Mouse (Mus musculus): ENCODE data around the gene Pum1.

The Pum1 gene

GRCm38 (mm10) chr4:130790180-130790579 is 127.1 kb downstream of the Pum1 start:
- DNase-seq (ENCODE audit: low read depth, low spot score), result peak; percentile 71

DNA sequence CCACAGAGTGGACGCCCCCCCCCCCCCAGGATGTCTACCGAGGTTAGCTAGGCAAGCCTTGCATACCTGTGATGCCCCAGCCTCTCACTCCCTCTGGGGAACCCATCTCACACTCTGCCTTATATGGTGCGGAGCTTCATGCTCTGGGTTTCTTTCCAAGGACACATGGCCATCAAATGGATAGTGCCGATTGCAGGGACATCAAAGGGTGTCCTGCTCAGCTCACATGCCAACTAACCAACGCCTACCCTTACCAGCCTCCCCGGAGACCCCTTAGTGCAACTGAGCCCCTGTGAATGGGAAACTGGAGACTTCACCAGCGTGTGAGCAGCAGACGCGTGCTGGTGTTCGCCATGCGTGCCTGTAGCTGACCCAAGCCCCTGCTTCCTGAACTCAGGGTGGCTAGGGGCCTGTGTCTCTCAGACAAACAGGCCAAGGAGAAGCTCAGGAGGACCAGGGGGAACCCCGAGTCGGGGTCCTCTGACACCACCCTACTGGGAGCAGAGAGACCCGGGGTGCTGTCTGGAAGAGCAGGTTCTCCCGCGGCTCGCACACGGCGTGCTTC is 128.8 kb downstream of the Pum1 start:
- no peak for DNase-seq (ENCODE audit: low read depth, low spot score)

- DNase-seq (ENCODE audit: low read depth, low spot score), result no peak
These were observed 129.5 kb downstream of the Pum1 start, which contains the start of gene Sdc3 for GRCm38 (mm10) chr4:130792376-130793179. Gene Sdc3 (plus strand): TSS chr4:130792537.

DNA sequence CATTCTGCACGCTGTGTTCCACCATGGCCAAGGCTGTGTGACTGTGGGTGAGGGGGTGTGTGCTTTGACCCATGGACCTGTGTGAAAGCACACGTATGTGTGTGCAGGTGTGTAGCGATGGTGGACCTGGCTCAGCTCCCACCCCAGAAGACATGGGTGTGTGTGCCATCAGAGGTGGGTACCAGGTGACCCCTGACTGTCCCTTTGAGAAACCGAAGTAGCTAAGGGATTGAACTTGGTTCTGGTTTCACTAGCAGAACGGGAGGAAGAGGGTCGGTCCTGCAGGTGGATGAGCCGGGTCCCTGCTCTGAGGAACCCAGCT is 130.0 kb downstream of the Pum1 start:
- DNase-seq (ENCODE audit: low read depth, low spot score), result no peak

- DNase-seq (ENCODE audit: low read depth, low spot score), result no peak
These were observed 131.7 kb downstream of the Pum1 start for GRCm38 (mm10) chr4:130794771-130795170.

- no peak for DNase-seq (ENCODE audit: low read depth, low spot score)
These were observed 132.8 kb downstream of the Pum1 start for GRCm38 (mm10) chr4:130795970-130796369.

DNA sequence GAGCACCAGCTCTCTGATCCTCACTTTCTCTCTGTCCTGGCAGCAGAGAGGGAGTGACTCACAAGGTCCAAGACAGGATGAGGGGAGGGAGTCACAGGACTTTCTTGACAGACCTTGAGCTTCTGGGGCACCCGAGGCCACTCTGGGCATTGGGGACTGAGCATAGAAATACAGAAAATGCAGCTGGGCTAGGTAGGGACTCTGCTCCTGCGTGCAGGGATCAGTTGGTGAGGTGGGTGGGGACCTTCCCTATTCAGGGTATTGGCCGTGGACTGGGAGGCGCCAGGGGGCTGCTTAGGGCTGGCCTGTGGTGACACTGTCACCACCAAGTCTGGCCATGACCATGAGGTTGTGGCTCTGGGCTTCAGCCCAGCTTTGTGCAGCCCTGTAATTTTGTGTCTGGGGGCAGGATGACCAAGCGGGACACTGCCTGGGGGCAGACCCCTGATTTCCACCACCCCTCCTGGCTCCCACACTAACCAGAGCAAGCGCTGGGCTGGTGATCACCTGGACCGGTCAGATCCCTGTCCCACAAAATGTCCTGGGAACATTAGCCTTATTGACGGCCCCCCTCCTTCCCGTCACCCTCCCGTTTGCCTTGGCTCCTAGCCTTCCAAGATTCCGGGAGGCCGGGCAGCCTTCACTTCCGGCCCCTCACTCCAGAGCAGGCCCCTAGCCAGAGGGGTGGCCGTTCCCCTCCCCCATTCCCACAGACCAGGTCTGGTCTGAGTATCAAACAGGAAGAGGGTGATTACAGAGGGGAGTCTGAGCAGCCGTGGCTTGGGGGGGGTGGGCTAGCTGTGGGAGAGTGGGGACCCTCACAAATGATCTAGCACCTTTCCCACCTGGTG is 134.3 kb downstream of the Pum1 start:
- DNase-seq (ENCODE audit: low read depth, low spot score), result no peak

- DNase-seq (ENCODE audit: low read depth, low spot score), result no peak
These were observed 135.3 kb downstream of the Pum1 start for GRCm38 (mm10) chr4:130798416-130798815.

DNA sequence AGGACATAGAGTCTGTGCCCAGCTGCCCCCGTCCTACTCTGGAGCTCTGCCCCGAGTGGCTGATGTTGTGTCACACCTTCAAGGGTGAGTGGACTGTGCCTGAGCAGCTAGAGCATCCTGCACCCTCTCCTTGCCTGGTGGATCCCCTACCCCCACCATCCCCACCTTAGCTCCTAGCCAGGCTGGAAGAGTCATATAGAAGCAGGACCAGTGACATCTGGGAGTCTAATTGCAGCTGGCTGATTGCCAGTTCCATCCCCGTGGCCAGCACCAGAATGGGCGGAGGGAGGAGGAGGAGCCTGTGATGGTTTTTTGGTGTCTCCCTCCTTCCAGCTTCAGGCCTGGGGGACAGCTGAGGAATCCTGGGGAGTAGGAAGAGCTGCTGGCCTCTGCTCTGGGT is 136.0 kb downstream of the Pum1 start:
- DNase-seq (ENCODE audit: low read depth, low spot score), result no peak

DNA sequence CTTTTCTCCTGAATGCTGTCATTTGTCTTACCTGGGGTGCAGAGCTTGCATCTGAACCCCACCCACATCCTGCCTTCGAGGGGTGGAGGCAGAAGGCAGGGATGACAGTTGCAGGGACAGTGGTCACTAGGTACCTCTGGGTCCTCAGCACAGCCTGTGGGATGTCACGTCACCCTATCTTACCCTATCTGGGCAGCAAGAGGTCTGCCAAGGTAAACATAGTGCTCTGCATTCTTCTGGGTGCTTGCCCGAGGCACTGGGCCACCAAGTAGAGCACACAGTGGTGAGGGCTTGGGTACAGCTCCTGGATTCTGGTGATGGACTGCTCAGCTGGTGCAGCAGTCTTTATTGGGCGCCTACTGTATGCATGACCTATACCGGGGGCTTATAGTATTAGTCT is 136.5 kb downstream of the Pum1 start:
- no peak for DNase-seq (ENCODE audit: low read depth, low spot score)

GRCm38 (mm10) chr4:130800147-130800546 is 137.0 kb downstream of the Pum1 start:
- DNase-seq (ENCODE audit: low read depth, low spot score), result no peak

- no peak for DNase-seq (ENCODE audit: low read depth, low spot score)
These were observed 138.1 kb downstream of the Pum1 start for GRCm38 (mm10) chr4:130801198-130801597.

- DNase-seq (ENCODE audit: low read depth, low spot score), result peak; percentile 79
These were observed 138.7 kb downstream of the Pum1 start for GRCm38 (mm10) chr4:130801624-130802329.

GRCm38 (mm10) chr4:130803591-130803990 is 140.5 kb downstream of the Pum1 start:
- DNase-seq (ENCODE audit: low read depth, low spot score), result no peak

DNA sequence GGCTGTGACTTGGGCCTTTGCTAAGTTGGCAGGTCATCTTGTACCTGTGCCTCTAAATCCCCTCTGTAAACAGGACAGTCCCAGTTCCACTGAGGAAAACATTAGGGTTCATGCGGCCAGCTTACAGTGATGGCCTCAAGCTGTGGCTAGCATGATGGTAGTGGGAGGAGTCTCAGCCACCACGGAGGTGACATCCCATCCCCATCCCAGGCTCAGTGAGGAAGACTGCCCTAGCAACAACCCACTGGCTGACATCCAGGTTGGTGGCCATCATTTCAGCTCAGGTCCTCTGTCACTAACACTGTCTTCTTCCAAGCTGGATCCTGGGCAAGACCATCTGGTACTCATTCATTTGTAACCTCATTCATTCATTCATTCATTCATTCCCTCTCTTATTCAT is 141.2 kb downstream of the Pum1 start:
- no peak for DNase-seq (ENCODE audit: low read depth, low spot score)

- DNase-seq (ENCODE audit: low read depth, low spot score), result no peak
These were observed 141.7 kb downstream of the Pum1 start for GRCm38 (mm10) chr4:130804771-130805361.

- DNase-seq (ENCODE audit: low read depth, low spot score), result no peak
These were observed 142.6 kb downstream of the Pum1 start for GRCm38 (mm10) chr4:130805746-130806145.

DNA sequence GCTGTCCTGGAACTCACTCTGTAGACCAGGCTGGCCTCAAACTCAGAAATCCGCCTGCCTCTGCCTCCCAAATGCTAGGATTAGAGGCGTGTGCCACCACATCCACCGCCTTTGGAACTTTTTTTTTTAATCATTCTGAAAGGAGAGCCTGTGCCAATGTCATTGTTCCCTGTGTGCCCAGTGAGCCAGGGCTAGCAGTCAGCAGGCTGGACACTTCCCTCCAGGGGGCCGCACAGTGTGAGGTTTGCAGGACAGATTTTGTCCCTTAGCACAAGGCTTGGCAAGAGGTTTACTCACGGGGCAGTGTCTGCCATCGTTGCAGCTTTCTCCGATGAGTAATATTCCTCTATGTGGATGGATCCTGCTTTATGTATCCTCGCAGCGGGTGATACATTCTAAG is 143.6 kb downstream of the Pum1 start:
- no peak for DNase-seq (ENCODE audit: low read depth, low spot score)

- no peak for DNase-seq (ENCODE audit: low read depth, low spot score)
These were observed 146.7 kb downstream of the Pum1 start for GRCm38 (mm10) chr4:130809784-130810183.

DNA sequence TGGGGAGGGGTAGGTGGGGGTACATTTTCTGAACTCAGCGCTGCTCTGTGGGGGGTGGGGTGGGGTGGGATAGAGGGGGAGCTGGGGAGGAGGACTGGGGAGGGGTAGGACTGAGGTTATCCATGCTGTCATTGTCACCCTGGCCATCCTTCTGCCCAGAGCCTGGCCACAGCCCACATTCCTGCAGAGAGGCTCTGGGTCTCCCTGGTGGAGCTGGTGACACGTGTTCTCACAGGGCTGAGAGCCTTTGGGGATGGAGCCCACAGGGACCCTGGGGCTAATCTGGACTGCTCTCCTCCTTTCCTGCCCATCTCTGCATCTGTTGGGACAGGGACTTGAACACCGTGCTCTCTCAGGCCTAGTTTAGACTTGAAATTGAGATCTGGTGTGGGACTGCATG is 147.7 kb downstream of the Pum1 start:
- DNase-seq (ENCODE audit: low read depth, low spot score), result no peak

- DNase-seq (ENCODE audit: low read depth, low spot score), result no peak
These were observed 148.3 kb downstream of the Pum1 start for GRCm38 (mm10) chr4:130811385-130811784.

DNA sequence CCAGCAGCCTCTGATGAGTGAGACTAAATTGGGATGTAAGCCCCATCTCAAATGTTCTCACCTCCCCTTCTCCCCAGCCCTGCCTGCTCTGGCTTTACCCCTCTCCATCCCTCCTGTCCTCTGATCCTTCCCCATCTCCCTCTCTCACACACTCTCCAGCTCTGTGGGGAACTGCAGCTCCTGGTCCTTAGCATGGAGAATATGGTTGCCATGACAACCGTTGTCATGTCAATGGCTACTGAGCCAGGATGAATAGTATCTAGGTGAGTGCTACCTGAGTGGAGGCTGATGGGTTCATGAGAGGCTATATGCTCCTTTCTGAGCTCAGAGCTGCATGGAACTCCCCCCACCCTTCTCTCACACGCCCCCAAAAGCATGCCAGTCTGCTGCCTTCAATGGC is 150.8 kb downstream of the Pum1 start:
- no peak for DNase-seq (ENCODE audit: low read depth, low spot score)

Data from A20 (cell line).